In the genomic region with DNA sequence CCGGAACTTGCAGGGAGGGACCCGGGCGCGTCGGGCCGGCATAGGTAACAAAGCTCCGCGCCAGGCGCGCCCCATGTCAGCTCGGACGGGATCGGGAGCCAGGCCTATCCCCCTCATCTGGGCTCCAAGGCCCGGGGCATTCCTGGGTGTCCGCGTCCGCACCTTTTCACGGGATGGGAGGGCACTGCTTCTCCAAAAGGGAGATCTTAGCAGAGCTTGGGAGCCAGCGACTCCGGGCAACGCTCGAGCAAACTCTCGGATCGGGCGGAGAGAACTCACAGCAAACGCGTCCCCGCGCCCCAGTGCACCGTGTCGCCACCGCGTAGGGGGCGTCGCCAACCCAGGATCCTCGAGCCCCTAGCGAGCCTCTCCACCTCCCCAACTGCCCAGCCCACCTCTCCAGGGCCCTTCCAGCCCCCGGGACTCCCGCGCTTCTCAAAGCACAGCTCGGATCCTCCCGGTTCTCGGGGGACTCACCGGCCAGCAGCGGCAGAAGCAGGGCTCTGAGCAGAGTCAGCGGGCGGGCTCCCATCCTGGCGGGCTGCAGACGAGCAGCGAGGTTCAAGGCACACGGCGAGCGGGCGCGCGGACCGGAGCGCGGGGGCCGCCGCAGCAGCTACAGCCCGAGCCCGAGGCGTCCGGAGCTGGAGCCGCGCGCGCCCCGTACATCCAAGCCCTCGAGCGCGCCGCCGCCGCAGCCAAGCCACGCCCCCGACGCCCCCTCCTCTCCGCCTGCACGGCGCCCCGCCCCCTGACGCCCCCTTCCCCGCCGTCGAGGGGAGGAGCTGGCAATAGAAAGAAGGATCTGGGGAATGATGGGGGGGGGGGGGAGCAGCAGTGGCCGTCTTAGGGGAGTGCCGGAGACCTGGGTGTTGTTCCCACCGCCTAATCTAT, we compare ENCODE assay signal across 8 mouse cellular contexts. TPM values are rescaled to one million over a fixed set of nuclear protein-coding genes. Genes with fewer than 3 reads are reported as not detected.
DNase-seq lines count a peak whose midpoint lies in the region; ATAC-seq and TF ChIP-seq lines count a peak whose summit lies in the region.

Ptk7 (minus strand) TSS at position 714 of the 894 bp plus-strand sequence.

- WGBS in embryonic facial prominence, embryonic 10.5 days = under 1% methylated on average over 89 of the region's 90 CpGs
- WGBS in heart, embryonic 15.5 days = under 1% methylated on average over 82 of the region's 90 CpGs

- H3K9me3 ChIP-seq in CH12.LX (replicated peaks; ENCODE audit: low read length) = no peaks in the 10 kb centered on the region
- H3K9me3 ChIP-seq in embryonic facial prominence, embryonic 10.5 days = no peaks in the 10 kb centered on the region
- no peaks in the 10 kb centered on the region for H3K9me3 ChIP-seq in heart, embryonic 15.5 days (replicated peaks)

- TF ChIP-seq EP300 in CH12.LX (IDR thresholded peaks at IDR 0.05; ENCODE audit: low read length) = no peak

- H3K27me3 ChIP-seq in CH12.LX (replicated peaks) = no peaks in the 10 kb centered on the region
- no peaks in the 10 kb centered on the region for H3K27me3 ChIP-seq in embryonic facial prominence, embryonic 10.5 days (replicated peaks; ENCODE audit: low read depth, poor library complexity, severe bottlenecking)
- H3K27me3 ChIP-seq in heart, embryonic 15.5 days = no peaks in the 10 kb centered on the region

- peak within 1 kb of the TSS in 2 of 3 experiments; percentile 6 to 56 for H3K4me3 ChIP-seq in CH12.LX (replicated peaks in 1 of 3; ENCODE audit: low read depth in 2 of 3, low read length in 2 of 3, poor library complexity in 1 of 3)
- peak within 1 kb of the TSS; percentile 97 for H3K4me3 ChIP-seq in embryonic facial prominence, embryonic 10.5 days
- H3K4me3 ChIP-seq in heart, embryonic 15.5 days = peak within 1 kb of the TSS; percentile 93

- peak within 1 kb of the TSS; percentile 43 for H3K9ac ChIP-seq in CH12.LX (ENCODE audit: insufficient read depth, low read depth)
- peak within 1 kb of the TSS; percentile 98 for H3K9ac ChIP-seq in heart, embryonic 15.5 days

- TF ChIP-seq CTCF in CH12.LX (conservative IDR thresholded peaks at IDR 0.05 in 1 of 2, IDR thresholded peaks at IDR 0.05 in 1 of 2; ENCODE audit: low read depth in 2 of 2, low read length in 2 of 2) = no peak

- peak; percentile 71 for ATAC-seq in heart, embryonic 15.5 days (replicated peaks; ENCODE audit: insufficient number of reproducible peaks, insufficient read depth, low FRiP score, low read depth)
- ATAC-seq in megakaryocyte, adult 5-6 weeks (ENCODE audit: poor library complexity, severe bottlenecking) = 0 out of 2 replicates have a peak, but pooled peaks have one; percentile 20

- intact Hi-C loops in left cerebral cortex, postnatal 14 days (cut with DNase I) = loop anchor here (5.0 kb wide), 2 partner anchors 37 to 72 kb away; partner anchors contain the start of gene Srf

- no peak within 1 kb of the TSS for H3K27ac ChIP-seq in CH12.LX (ENCODE audit: insufficient read depth, low read depth)
- peak within 1 kb of the TSS; percentile 97 for H3K27ac ChIP-seq in embryonic facial prominence, embryonic 10.5 days (replicated peaks)
- peak within 1 kb of the TSS; percentile 96 for H3K27ac ChIP-seq in heart, embryonic 15.5 days

- in situ Hi-C loops in CH12.LX (cut with MboI; ENCODE audit: low pct_ligation_motif_present, low pct_unique_long_range_greater_than_20kb, low sequenced_read_pairs) = no loop called here

- H3K36me3 ChIP-seq in CH12.LX (replicated peaks in 1 of 2; ENCODE audit: control insufficient read depth in 1 of 2, insufficient read depth in 1 of 2, low read length in 1 of 2) = peaks cover 0 to 24% of the 10 kb centered on the region in 2 experiments
- peaks cover 16% of the 10 kb centered on the region for H3K36me3 ChIP-seq in embryonic facial prominence, embryonic 10.5 days (replicated peaks)
- peaks cover 14% of the 10 kb centered on the region for H3K36me3 ChIP-seq in heart, embryonic 15.5 days

- no peak for DNase-seq in CH12.LX (ENCODE audit: extremely low read depth)
- peak; percentile 37 to 53 for DNase-seq in adrenal gland, adult 18-20 months (ENCODE audit: low spot score in 2 of 2)
- DNase-seq in embryonic facial prominence, embryonic 10.5 days (ENCODE audit: low spot score) = peak; percentile 98
- DNase-seq in left cerebral cortex, postnatal 14 days (ENCODE audit: low spot score in 2 of 2) = peak; percentile 63 to 82
- DNase-seq in right cerebral cortex, postnatal 10 days (ENCODE audit: low spot score in 2 of 2) = peak; percentile 91 to 92
- DNase-seq in T-cell, adult 2 months (ENCODE audit: low spot score) = no peak

- TF ChIP-seq RAD21 in CH12.LX (IDR thresholded peaks at IDR 0.05; ENCODE audit: low read depth, low read length) = no peak

- dilution Hi-C loops in CH12.LX (cut with MboI; ENCODE audit: extremely low pct_ligation_motif_present, extremely low pct_unique_long_range_greater_than_20kb, low sequenced_read_pairs) = no loop called here

- no peak for TF ChIP-seq POLR2A in CH12.LX (IDR thresholded peaks at IDR 0.05; ENCODE audit: low read depth, low read length)

- peak within 1 kb of the TSS; percentile 66 for H3K4me2 ChIP-seq in CH12.LX (ENCODE audit: insufficient read depth, low read depth, poor library complexity, severe bottlenecking)
- peak within 1 kb of the TSS; percentile 73 for H3K4me2 ChIP-seq in heart, embryonic 15.5 days

- peaks cover 12 to 24% of the 10 kb centered on the region in 2 experiments for H3K4me1 ChIP-seq in CH12.LX (ENCODE audit: control insufficient read depth in 1 of 2, insufficient read depth in 2 of 2)
- peaks cover 72% of the 10 kb centered on the region for H3K4me1 ChIP-seq in embryonic facial prominence, embryonic 10.5 days
- H3K4me1 ChIP-seq in heart, embryonic 15.5 days (replicated peaks) = peaks cover 43% of the 10 kb centered on the region

- H3K79me2 ChIP-seq in CH12.LX (replicated peaks; ENCODE audit: control insufficient read depth, extremely low read depth, insufficient read depth, poor library complexity, severe bottlenecking) = no peaks in the 10 kb centered on the region

TF ChIP-seq in CH12.LX, 34 proteins besides CTCF, POLR2A, EP300 and RAD21:
- no peak for TF ChIP-seq BHLHE40 (IDR thresholded peaks at IDR 0.05; ENCODE audit: low read depth, low read length)
TF ChIP-seq in CH12.LX: peak in this region for 0.

RNA-seq across cellular contexts. Expression of gene Ptk7, which starts in this region (rescaled TPM):
- total RNA-seq in CH12.LX (2012; rRNA removed) = 2.9 and 4.8 TPM in 2 replicates
- total RNA-seq in CH12.LX (2014; rRNA removed) = 0.11 and 0.14 TPM in 2 replicates
- polyA plus RNA-seq in CH12.LX (2012; ENCODE audit: insufficient read length, low read depth) = 0.20 and 0.29 TPM in 2 replicates
- total RNA-seq in adrenal gland, adult 18-20 months (2021) = 1 to 10 TPM; 2.7 to 5.8 TPM
- 92.5 and 95.1 TPM in 2 replicates for polyA plus RNA-seq in embryonic facial prominence, embryonic 10.5 days (2016; fragmentation: Nextera tagmentation; extraction: Ambion mirVana)
- polyA plus RNA-seq in heart, embryonic 15.5 days (2015; fragmentation: Nextera tagmentation; extraction: Ambion mirVana) = 34.1 and 49.5 TPM in 2 replicates
- 10 to 100 TPM; 13.8 to 13.9 TPM for total RNA-seq in left cerebral cortex, postnatal 14 days (2021)
- total RNA-seq in megakaryocyte, adult 5-6 weeks (2015) = not detected in 2 replicates
- 0.07 and 0.16 TPM in 2 replicates for total RNA-seq in megakaryocyte, adult 5-6 weeks (2017)

Comparison
In these comparisons a context has a peak if more than half of its experiments do, and no peak if none do; other contexts are left out.
1. RNA of gene Ptk7 (polyA plus RNA-seq): 92.5 to 95.1 TPM in embryonic facial prominence, embryonic 10.5 days and 34.1 to 49.5 TPM in heart, embryonic 15.5 days; 0.20 to 0.29 TPM in CH12.LX; every median in the first group is over 10 times any median in the second.
2. Peak in ATAC-seq in megakaryocyte, adult 5-6 weeks; RNA of the gene not detected or under 1 TPM.
3. DNase-seq: peak in adrenal gland, adult 18-20 months (2 of 2), embryonic facial prominence, embryonic 10.5 days (single experiment), left cerebral cortex, postnatal 14 days (2 of 2) and right cerebral cortex, postnatal 10 days (2 of 2); none in CH12.LX (single experiment) and T-cell, adult 2 months (single experiment).
4. H3K4me3 ChIP-seq: peak in every context shown above with its lines; median percentile 97 in embryonic facial prominence, embryonic 10.5 days; 93 in heart, embryonic 15.5 days; 31 in CH12.LX.